13 mouse cellular contexts compared by ENCODE assay signal in genomic region chr11:90109681-90110111, GRCm38 (mm10).
DNase-seq lines count a peak whose midpoint lies in the region; ATAC-seq lines count a peak whose summit lies in the region.
"Had no signal": no experiment of that assay in that cellular context is flagged by ENCODE, and none has a peak within 500 bp of the region (broad histone marks: within the 10 kb centered on the region; RNA-seq: fewer than 3 reads in every experiment).

No protein-coding gene starts in this region.

- peak; percentile 16 for DNase-seq in WW6 (ENCODE audit: low read depth, low spot score)
- peak; percentile 44 for DNase-seq in embryo, embryonic 9.5 days (ENCODE audit: extremely low spot score)
- no peak for DNase-seq in hindbrain, embryonic 14.5 days (ENCODE audit: low spot score)
- DNase-seq in thymus, adult 18-20 months: no peak
- DNase-seq in spleen, postnatal 10 days (ENCODE audit: low spot score in 2 of 2): no peak
- DNase-seq: cerebellum, adult 8-10 months; thymus, postnatal 36 days had no signal

- peak; percentile 21; the same call in 1 of the 2 replicates for ATAC-seq in hindbrain, embryonic 14.5 days (ENCODE audit: low FRiP score)
- ATAC-seq in neural tube, embryonic 15.5 days (ENCODE audit: low FRiP score): peak; percentile 47; the same call in 1 of the 2 replicates
- no peak for ATAC-seq in intestine, embryonic 15.5 days
- ATAC-seq: intestine, embryonic 16.5 days had no signal

- no peak overlapping the region for H3K4me2 ChIP-seq in hindbrain, embryonic 14.5 days (replicated peaks)
- no peak overlapping the region for H3K4me2 ChIP-seq in neural tube, embryonic 15.5 days
- no peak overlapping the region for H3K4me2 ChIP-seq in intestine, embryonic 15.5 days (replicated peaks)
- H3K4me2 ChIP-seq: embryonic facial prominence, embryonic 13.5 days; liver, embryonic 11.5 days had no signal

- peaks cover 6% of the 10 kb centered on the region for H3K4me1 ChIP-seq in hindbrain, embryonic 14.5 days (replicated peaks; ENCODE audit: control insufficient read depth, insufficient read depth, low read length)
- peaks cover 13% of the 10 kb centered on the region; the same call in 1 of the 2 replicates for H3K4me1 ChIP-seq in neural tube, embryonic 15.5 days
- H3K4me1 ChIP-seq in intestine, embryonic 15.5 days (replicated peaks): no peaks in the 10 kb centered on the region

- no peaks in the 10 kb centered on the region for H3K36me3 ChIP-seq in hindbrain, embryonic 14.5 days (replicated peaks; ENCODE audit: control insufficient read depth, insufficient read depth)
- H3K36me3 ChIP-seq in neural tube, embryonic 15.5 days: no peaks in the 10 kb centered on the region
- H3K36me3 ChIP-seq in intestine, embryonic 15.5 days: no peaks in the 10 kb centered on the region
- H3K36me3 ChIP-seq: embryonic facial prominence, embryonic 13.5 days had no signal

- no peak overlapping the region for H3K4me3 ChIP-seq in hindbrain, embryonic 14.5 days (replicated peaks; ENCODE audit: low read length)
- H3K4me3 ChIP-seq in neural tube, embryonic 15.5 days (replicated peaks): no peak overlapping the region
- no peak overlapping the region for H3K4me3 ChIP-seq in intestine, embryonic 15.5 days (replicated peaks)
- H3K4me3 ChIP-seq: embryonic facial prominence, embryonic 13.5 days had no signal

- H3K9me3 ChIP-seq in hindbrain, embryonic 14.5 days (ENCODE audit: control insufficient read depth, low read length): no peaks in the 10 kb centered on the region
- no peaks in the 10 kb centered on the region for H3K9me3 ChIP-seq in neural tube, embryonic 15.5 days (replicated peaks)
- no peaks in the 10 kb centered on the region for H3K9me3 ChIP-seq in intestine, embryonic 15.5 days
- H3K9me3 ChIP-seq: embryonic facial prominence, embryonic 13.5 days had no signal

- H3K27ac ChIP-seq in hindbrain, embryonic 14.5 days: peak overlapping the region; percentile 53; the same call in 1 of the 2 replicates
- peak overlapping the region; percentile 6; the same call in 1 of the 2 replicates for H3K27ac ChIP-seq in neural tube, embryonic 15.5 days (replicated peaks)
- H3K27ac ChIP-seq in intestine, embryonic 15.5 days: no peak overlapping the region
- H3K27ac ChIP-seq: embryonic facial prominence, embryonic 13.5 days had no signal

- no peak overlapping the region for H3K9ac ChIP-seq in hindbrain, embryonic 14.5 days
- no peak overlapping the region for H3K9ac ChIP-seq in neural tube, embryonic 15.5 days (replicated peaks)
- H3K9ac ChIP-seq in intestine, embryonic 15.5 days: no peak overlapping the region
- H3K9ac ChIP-seq: embryonic facial prominence, embryonic 13.5 days had no signal

- WGBS in hindbrain, embryonic 14.5 days: 9% methylated on average over 2 of the region's 2 CpGs
- 10% methylated on average over 2 of the region's 2 CpGs for WGBS in neural tube, embryonic 15.5 days
- 61% methylated on average over 2 of the region's 2 CpGs for WGBS in intestine, embryonic 15.5 days

- H3K27me3 ChIP-seq in hindbrain, embryonic 14.5 days (ENCODE audit: control insufficient read depth, insufficient read depth, low read length): no peaks in the 10 kb centered on the region
- no peaks in the 10 kb centered on the region for H3K27me3 ChIP-seq in neural tube, embryonic 15.5 days (replicated peaks)
- no peaks in the 10 kb centered on the region for H3K27me3 ChIP-seq in intestine, embryonic 15.5 days (replicated peaks)
- H3K27me3 ChIP-seq: CH12.LX; embryonic facial prominence, embryonic 13.5 days had no signal

Comparison
In these comparisons a context has a peak if more than half of its experiments do, and no peak if none do; other contexts are left out.
1. DNase-seq: peak in WW6 (single experiment) and embryo, embryonic 9.5 days (single experiment); none in hindbrain, embryonic 14.5 days (single experiment), thymus, adult 18-20 months (0 of 2) and spleen, postnatal 10 days (0 of 2).